Mouse (Mus musculus) embryo, embryonic 10 days (tissue): ENCODE measurements around the gene Mymk.

Source experiments
- DNase-seq: peaks from one replicate; pipeline ENCODE4 v3.0.0-alpha.2; 2015; ENCODE audit warnings: low spot score

Mymk gene

DNA sequence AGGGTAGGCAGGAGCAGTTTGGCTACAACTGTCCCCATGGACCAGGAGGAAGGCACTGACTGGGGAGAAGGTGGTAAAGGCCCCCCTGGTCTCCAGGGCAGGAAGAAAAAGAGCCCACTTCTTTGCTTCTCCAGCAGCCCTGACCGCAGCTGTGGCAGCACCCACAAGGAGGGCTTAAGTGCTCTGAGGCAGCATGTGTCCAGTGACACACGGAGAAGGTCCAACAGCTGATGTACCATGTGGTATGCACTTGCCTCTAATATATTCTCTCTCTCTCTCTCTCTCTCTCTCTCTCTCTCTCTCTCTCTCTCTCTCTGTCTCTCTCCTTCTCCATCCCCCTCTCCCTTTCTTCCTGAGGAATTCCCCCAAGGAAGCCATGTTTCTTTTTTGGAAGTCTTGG is at the start of gene Mymk:
TSS of gene Mymk (minus strand) at position 202 of the 400 bp plus-strand sequence.
- no peak for DNase-seq

DNA sequence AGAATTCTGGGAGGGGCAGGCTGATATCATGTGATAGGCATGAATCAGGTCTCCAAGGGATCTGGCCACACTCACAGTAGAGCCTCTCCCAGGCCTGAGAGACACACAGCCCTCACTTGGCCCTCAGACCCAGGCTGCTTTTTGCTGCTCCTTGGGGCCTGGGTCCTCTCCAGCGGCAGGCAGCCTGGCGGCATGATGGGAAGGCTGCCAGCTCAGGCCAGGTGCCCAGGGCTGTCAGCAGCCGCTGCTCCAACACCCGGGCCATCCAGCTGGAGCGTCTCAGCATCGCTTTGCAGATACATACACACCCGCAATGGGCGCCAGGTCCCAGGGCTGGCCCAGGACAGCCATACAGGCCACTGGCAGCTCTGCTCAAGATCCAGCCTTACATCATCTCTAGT is 48.3 kb upstream of the Mymk start:
- no peak for DNase-seq

GRCm38 (mm10) chr2:27119766-27120165 is 47.8 kb upstream of the Mymk start:
- DNase-seq, result no peak

DNA sequence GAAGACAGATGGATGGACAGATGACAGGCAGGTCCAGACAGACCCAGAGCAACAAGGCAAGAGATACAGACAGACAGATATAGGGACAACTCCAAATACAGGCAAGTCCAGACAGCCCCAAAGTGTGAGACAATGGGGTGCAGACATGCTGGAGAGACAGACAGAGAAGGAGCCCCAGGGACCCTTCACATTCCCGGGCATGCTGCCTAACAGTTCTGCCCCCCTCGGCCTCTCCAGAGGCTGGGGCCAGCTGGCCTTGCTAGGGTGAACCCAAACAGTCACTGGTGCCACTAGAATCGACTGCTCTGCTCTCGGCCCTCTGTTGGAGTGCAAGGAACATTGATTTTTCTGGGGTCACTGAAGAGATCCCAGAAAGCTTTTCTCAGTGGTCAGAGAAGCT is 46.5 kb upstream of the Mymk start:
- no peak for DNase-seq

GRCm38 (mm10) chr2:27114169-27114568 is 42.2 kb upstream of the Mymk start:
- DNase-seq, result no peak

GRCm38 (mm10) chr2:27112585-27112984 is 40.6 kb upstream of the Mymk start:
- DNase-seq, result no peak

DNA sequence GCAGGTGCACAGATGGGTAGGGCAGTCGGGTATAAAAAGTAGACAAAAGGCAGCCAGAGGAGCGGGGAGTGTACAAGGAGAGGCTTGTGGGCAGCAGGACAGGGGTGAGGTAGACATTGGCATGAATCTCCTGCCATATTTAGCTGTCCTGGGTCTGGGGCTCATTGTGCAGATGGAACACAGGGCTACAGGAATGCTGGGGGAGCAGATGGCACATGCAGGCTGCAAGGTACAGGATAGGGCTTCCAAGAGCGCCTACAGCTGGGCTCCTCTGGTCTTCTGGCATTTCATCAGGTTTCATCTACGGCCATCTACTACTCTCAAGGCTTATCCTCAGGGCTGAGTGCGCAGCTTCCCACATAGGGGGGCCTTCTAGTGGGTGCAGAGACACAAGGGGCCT is 37.1 kb upstream of the Mymk start:
- no peak for DNase-seq

DNA sequence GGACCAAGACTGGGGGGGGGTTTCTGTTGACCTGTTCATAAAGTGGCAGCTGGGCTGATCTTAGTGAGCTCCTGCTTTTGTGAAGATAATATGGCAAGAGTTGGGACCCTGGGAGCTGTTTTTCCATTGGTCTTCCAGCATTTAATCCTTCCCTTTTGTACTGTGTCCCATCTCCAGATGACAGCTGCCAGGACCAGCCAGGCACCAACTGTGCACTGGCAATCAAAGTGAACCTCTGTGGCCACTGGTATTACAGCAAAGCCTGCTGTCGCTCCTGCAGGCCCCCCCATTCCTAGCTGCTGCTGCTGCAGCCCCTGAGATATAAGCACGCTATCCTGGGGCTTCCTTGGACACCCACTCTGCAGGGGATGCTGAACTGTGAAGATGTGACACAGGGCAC is 36.2 kb upstream of the Mymk start:
- DNase-seq, result no peak

DNA sequence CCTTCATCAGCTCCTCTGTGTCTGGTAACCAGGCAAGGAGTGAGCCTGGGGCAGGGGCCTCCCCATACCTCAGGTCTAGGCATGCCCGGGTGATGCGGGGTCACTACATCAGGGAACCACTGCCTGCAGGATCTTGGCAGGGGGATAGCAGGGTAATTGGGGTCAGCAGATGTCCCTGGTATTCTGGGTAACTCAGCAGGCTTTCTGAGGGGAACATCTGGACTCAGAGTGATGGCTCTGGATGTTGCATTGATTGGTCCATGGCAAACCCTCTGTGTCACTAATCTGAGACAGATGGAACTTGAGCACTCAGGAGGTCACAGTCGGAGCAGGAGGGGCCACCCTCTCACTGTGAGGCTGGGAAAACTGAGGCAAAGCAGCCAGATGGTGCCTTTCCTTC is 34.8 kb upstream of the Mymk start:
- DNase-seq, result peak; percentile 69

GRCm38 (mm10) chr2:27103554-27103953 is 31.6 kb upstream of the Mymk start:
- no peak for DNase-seq

DNA sequence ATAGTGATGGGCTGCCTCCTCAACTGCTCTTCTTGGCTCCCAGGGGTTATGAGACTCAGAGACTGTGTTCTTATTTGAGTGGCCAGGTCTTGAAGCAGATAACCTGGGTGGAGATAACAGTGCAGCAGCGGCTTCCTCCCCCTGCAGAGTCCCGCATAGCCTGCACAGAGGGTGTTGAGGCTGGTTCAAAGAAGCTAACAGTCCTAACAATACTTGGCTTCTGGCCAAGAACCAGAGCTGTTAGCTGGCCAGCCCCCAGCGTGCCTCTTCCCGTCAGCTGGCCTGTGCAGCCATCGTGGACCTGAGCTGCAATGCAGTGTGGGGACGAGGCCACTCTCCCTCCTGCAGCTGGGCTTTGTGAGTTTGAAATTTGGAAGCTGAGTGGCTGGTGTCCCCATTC is 25.8 kb upstream of the Mymk start:
- DNase-seq, result peak; percentile 50

DNA sequence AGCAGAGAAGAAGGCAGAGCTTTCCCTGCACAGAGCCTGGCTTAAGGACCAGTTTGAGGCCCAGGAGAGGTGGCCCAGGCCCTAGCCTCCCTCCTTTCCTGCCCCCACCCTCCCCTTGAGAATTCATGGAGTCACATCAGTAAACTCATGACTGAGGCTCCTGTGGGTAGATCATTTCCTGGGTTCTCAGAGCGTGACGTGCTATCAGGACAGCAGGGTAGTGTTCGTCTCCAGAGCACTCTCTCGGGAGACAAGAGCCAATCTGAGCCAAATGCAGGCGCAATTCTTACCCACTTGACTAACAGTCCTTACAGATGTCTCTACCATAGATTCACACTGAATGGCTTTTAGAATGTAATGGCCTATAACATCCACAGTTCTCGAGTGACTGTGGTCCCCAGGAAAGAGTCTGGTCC is 25.3 kb upstream of the Mymk start:
- DNase-seq, result no peak

- DNase-seq, result no peak
These were observed 24.5 kb upstream of the Mymk start for GRCm38 (mm10) chr2:27096341-27096981.

GRCm38 (mm10) chr2:27095178-27095577 is 23.2 kb upstream of the Mymk start:
- no peak for DNase-seq

- DNase-seq, result no peak
These were observed 17.3 kb upstream of the Mymk start for GRCm38 (mm10) chr2:27089238-27089637.

- no peak for DNase-seq
These were observed 16.7 kb upstream of the Mymk start for GRCm38 (mm10) chr2:27088700-27089099.

DNA sequence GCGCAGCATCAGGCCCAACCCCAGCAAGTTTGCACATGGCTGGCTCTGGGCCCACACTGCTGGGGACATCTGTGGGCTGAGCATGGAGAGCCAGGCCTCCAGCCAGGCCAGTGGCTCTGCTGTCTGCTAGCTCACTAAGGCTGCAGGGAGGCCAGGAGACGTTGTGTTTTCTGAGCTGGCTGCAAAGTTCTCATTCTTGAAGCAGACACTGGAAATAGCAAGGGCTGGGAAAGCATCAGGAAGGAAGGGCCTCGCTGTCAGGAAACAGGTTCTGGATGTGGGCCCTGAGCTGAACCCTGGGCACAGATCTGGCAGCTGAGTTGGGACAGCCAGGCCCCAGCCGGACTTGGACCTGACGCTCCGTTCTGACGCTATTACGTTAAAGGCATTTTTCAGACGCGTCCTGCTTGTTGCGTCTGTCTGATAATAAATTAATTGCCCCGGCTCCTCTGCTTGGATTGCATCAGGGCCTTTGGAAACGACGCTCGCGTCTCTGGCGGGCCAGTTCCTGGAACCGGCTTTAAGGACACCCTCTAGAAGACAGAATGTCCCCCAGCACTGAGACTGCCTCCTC is 16.2 kb upstream of the Mymk start:
- no peak for DNase-seq

DNA sequence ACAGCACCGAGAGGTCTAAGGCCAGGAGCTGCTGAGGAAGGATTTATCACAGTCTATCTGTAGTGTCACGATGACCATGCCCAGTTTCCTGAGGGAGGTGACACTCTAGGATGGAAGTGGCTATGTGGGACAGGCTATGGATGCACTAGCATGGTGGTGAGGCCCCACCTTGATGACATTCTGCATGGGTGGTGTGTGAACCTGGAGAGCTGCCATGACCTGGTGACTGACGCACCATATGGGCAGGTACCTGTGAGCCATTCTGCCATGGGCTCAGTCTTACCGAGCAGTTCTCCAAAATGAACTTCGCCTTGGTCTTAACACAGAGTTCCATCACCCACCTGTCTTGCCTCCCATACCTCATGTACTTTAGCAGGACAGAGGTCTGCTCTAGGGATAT is 15.6 kb upstream of the Mymk start:
- DNase-seq, result no peak

GRCm38 (mm10) chr2:27086483-27087010 is 14.6 kb upstream of the Mymk start:
- DNase-seq, result no peak

DNA sequence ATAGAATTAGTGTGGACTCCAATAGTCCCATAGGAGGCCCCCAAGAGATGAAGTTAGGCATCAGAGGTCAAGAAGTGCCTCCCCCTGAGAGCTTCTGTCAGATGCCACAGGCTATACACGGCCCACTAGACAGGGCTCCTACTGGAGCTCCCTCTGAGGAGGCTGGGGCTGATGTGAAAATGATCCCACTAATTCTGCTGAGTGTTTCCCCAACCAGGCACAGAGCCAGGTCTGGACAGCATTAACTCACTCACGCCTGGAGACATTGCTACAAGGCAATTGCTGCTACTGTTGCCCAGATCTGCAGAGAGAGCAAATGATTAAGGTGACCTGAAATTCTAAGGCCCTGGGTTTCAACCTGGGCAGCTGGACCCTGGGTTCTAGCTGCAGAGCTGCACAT is 13.8 kb upstream of the Mymk start:
- no peak for DNase-seq

DNA sequence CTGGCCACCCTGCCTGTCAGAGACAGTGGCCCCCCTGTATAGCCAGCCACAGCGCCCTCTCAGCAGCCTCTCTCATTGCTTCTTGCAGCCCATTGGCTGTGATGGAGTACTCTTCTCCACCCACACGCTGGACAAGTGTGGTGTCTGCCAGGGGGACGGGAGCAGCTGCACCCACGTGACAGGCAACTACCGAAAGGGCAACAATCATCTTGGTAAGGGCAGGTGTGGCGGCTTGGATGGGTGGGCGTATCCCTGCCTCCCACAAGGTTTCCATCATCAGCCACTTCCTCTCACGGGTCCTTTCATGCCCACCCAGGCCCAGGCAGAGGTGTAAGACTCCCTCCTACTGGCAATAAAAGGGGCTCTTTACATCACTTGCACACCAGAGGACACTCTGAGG is 13.0 kb upstream of the Mymk start:
- DNase-seq, result no peak

DNA sequence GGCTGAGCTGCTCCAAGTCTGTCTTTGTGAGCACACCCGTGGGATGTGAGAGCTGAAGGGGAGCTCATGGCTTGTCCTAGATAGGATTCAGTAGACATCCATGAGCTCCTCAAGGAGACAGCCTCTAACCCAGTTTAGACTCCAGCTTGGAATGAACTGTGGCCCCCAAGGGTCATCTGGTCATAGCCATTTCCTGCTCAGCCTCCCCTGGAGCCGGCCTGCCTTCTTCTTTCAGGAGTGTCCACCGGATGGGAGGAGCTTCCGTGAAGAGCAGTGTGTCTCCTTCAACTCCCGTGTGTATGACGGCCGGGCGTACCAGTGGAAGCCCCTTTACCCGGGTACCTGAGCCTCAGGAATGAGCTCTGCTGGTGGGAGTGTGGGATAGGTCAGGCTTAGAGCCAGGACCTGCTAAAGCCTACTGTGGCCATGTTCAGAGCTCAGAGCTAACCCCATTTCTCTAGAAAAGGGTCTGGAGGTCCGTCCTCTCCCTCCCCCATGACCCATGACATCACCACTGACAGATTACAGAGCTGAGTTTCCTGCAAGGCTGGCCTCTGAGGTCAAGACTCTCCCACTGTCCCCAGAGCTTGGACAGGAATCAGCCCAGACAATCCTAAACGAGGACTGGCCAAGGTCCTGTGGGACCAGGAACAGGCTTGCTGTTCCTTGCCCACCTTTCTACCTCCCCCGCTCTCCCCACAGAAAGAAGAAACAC is 11.9 kb upstream of the Mymk start:
- no peak for DNase-seq

- peak; percentile 43 for DNase-seq
These were observed 7.7 kb upstream of the Mymk start for GRCm38 (mm10) chr2:27079649-27080048.
